Mouse (Mus musculus) bone marrow macrophage, adult 2 months (primary cell): ENCODE measurements at regions not wholly inside any gene's neighbourhood (a gene's known extent, or its start where the extent isn't known, plus 50 kb on each side); places are given as distances from the start of the nearest gene placed in this dataset.

Source experiments
- CTCF ChIP-seq: IDR thresholded peaks from 2 replicates; pipeline ENCODE4 v1.5.1; 2012; ENCODE audit warnings: low read depth, mild to moderate bottlenecking, low read length, moderate library complexity
- POLR2A ChIP-seq: IDR thresholded peaks from 2 replicates; pipeline ENCODE4 v1.6.1; 2012; ENCODE audit warnings: mild to moderate bottlenecking, low read depth, low read length, borderline replicate concordance

DNA sequence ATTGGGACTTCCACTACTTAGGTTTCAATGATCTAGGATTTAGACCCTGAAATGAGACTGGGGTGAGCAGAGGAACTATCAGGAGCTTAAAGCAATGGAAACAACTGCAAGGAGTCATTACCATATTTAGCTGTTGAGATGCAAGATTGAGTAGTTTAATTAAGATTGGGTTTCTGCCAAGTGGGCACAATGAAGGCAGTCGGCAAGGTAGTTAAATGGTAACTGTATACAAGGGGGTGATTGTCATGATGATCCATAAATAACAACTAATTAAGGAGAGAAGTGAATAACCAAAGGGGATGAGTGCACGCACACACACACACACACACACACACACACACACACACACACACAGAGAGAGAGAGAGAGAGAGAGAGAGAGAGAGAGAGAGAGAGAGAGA lies 125.7 kb upstream of the Gk2 start:
- TF ChIP-seq CTCF = no peak
- no peak for TF ChIP-seq POLR2A
